Mouse (Mus musculus) kidney, postnatal 0 days (tissue): ENCODE data around the gene Uxs1. TPM values are rescaled to one million over a fixed set of nuclear protein-coding genes. Genes with fewer than 3 reads are reported as not detected.

Experiments
- ATAC-seq: fragments of 200-750 bp; cut with Nextera tagmentation; replicated peaks from 2 replicates; pipeline ENCODE4 v1.8.0; 2017; ENCODE audit warnings: low read depth, moderate number of reproducible peaks, moderate TSS enrichment, moderate library complexity; ENCODE audit not compliant: low FRiP score
- DNase-seq: peaks from one replicate; pipeline ENCODE4 v3.0.0-alpha.2; 2016; ENCODE audit warnings: low spot score
- H3K27ac ChIP-seq: fragments of 300-500 bp; sonication (generic); 2 replicates; pipeline ENCODE4 v1.5.1; 2014; ENCODE audit warnings: mild to moderate bottlenecking
- H3K27me3 ChIP-seq: fragments of 300-500 bp; sonication (generic); 2 replicates; pipeline ENCODE4 v1.6.1; 2014; ENCODE audit warnings: low read length, mixed read lengths; ENCODE audit not compliant: insufficient read depth
- H3K36me3 ChIP-seq: fragments of 300-500 bp; sonication (generic); 2 replicates; pipeline ENCODE4 v1.6.1; 2014; ENCODE audit warnings: low read length, mixed read lengths; ENCODE audit not compliant: insufficient read depth
- H3K4me1 ChIP-seq: fragments of 300-500 bp; sonication (generic); replicated peaks from 2 replicates; pipeline ENCODE4 v1.6.1; 2014; ENCODE audit warnings: antibody characterized with exemption, low read length, mixed read lengths; ENCODE audit not compliant: insufficient read depth
- H3K4me2 ChIP-seq: fragments of 300-500 bp; sonication (generic); 2 replicates; pipeline ENCODE4 v1.6.1; 2014; ENCODE audit warnings: mild to moderate bottlenecking, low read length, moderate library complexity, mixed read lengths
- H3K4me3 ChIP-seq: fragments of 300-500 bp; sonication (generic); replicated peaks from 2 replicates; pipeline ENCODE4 v1.5.1; 2014; ENCODE audit warnings: low read depth, low read length
- H3K9ac ChIP-seq: fragments of 300-500 bp; sonication (generic); 2 replicates; pipeline ENCODE4 v1.6.1; 2014; ENCODE audit warnings: low read depth, low read length
- H3K9me3 ChIP-seq: fragments of 300-500 bp; sonication (generic); replicated peaks from 2 replicates; pipeline ENCODE4 v1.6.1; 2016; ENCODE audit warnings: low read length, inconsistent platforms, mixed read lengths
- CTCF ChIP-seq: IDR thresholded peaks from 2 replicates; pipeline ENCODE4 v1.5.1; 2016; ENCODE audit warnings: antibody characterized with exemption, low read depth, mild to moderate bottlenecking, moderate library complexity
- WGBS: fragments of 180-500 bp; shearing (Covaris S2); extraction: QIAGEN DNeasy Blood & Tissue Kit; methylation state at CpG from one replicate; pipeline ENCODE4 v1.1.7; 2014; 5-methylcytosine and 5-hydroxymethylcytosine counted together
- polyA plus RNA-seq: library from polyadenylated mRNA; unstranded; fragments of >200 nt; fragmentation: Nextera tagmentation; extraction: Ambion mirVana; gene quantifications from 2 replicates; pipeline ENCODE4 v1.2.1, GENCODE M21; 2015

Uxs1 gene
- polyA plus RNA-seq, 1 experiment from 2014 or later: 28.5 TPM

DNA sequence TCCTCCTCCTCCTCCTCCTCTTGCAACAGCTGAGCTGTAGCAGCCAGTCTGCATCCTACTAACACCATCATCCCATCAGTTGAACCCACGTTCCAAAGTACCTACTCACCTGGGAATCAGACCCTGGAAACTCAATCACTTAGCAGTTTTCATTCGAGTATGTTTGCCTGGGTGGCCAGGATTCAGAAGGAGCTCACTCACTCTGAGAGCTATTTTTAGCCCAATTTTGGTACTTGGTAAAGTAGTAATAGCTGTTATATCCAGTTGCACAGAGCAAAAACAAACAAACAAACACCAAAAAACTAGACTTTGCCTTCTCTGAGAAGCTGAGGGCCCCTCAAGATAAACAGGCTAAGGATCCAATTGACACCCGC, 985 bp downstream of the Uxs1 start:
- ATAC-seq (no peak), DNase-seq (peak; percentile 17)
- H3K4me1 ChIP-seq: peaks cover 4% of the 10 kb centered on the region; the same call in 1 of the 2 replicates
- peak overlapping the region; percentile 88 for H3K27ac ChIP-seq
- 0% methylated on average over 3 of the region's 3 CpGs for WGBS
- H3K36me3 ChIP-seq: no peaks in the 10 kb centered on the region
- no peak for TF ChIP-seq CTCF
- peak overlapping the region; percentile 81 for H3K4me3 ChIP-seq
- H3K27me3 ChIP-seq: no peaks in the 10 kb centered on the region
- no peaks in the 10 kb centered on the region for H3K9me3 ChIP-seq
- H3K4me2 ChIP-seq: peak overlapping the region; percentile 94
- H3K9ac ChIP-seq: peak overlapping the region; percentile 82

DNA sequence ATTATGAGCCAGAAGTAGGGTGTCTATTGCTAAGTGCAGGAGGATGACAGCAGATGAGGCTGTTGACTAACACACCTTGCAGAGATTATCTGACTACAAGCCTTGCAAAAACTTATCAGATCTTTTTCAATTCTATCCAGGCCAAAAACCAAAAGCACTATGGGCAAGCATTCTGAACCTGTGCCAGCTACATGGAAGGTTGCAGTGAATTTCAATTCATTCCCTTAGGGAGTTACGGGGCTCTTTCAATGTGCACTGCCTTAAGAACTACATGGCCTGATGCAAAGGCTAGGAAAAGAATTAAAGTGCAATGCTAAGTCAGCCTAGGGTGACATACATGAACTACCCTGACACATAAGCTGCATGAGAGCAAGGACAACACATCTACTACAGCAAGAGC, 4.2 kb downstream of the Uxs1 start:
- H3K4me2 ChIP-seq: no peak overlapping the region
- no peaks in the 10 kb centered on the region for H3K9me3 ChIP-seq
- H3K36me3 ChIP-seq: no peaks in the 10 kb centered on the region
- no peak overlapping the region for H3K9ac ChIP-seq
- no peak for DNase-seq
- H3K4me1 ChIP-seq: peaks cover 4% of the 10 kb centered on the region; the same call in 1 of the 2 replicates
- TF ChIP-seq CTCF: no peak
- no peaks in the 10 kb centered on the region for H3K27me3 ChIP-seq
- H3K27ac ChIP-seq: no peak overlapping the region
- H3K4me3 ChIP-seq: no peak overlapping the region
- no peak for ATAC-seq
- WGBS: 87% methylated on average over 1 of the region's 1 CpGs

DNA sequence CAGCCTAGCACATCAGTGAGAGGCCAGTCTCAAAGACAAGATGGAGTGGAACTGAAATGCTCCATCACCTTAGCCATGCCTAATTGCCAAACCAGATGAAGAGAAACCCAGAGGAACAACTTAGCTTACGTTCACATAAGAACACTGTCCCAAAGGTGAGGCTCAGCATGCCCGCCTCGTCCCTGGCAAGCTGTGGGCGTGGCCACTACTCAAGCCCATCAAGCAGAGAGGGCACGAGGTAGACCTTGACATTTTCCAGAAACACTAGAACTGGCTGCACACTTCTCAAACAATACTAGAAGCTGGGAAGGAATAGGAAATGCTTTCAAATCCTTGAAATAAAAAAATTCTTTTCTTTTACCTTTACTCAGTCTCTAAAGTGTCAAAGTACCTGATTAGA, 5.0 kb downstream of the Uxs1 start:
- 62% methylated on average over 5 of the region's 5 CpGs for WGBS
- peaks cover 4% of the 10 kb centered on the region; the same call in 1 of the 2 replicates for H3K4me1 ChIP-seq
- no peak for DNase-seq
- H3K27ac ChIP-seq: no peak overlapping the region
- TF ChIP-seq CTCF: no peak
- no peaks in the 10 kb centered on the region for H3K27me3 ChIP-seq
- H3K4me3 ChIP-seq: no peak overlapping the region
- no peak for ATAC-seq
- no peaks in the 10 kb centered on the region for H3K9me3 ChIP-seq
- no peak overlapping the region for H3K4me2 ChIP-seq
- no peaks in the 10 kb centered on the region for H3K36me3 ChIP-seq
- no peak overlapping the region for H3K9ac ChIP-seq

DNA sequence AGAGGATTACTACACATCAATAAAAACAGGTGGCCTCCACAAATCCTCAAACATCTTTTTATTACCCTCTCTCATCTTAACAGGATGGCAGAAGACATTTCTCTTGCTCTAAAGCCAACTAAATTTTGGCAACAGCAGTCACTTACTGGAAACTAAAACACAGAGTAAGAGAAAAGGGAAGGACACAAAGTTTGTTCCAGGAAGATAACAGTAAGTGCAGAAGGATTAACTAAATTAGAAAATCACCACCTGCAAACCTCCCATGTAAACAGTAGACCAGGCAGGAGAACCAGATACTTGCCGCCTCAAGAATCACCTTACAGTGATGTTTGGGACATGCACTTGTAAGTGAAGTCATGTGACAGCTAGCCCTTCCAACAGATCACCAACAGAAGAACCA, 5.8 kb downstream of the Uxs1 start:
- Histone ChIP-seq H3K4me2 (no peak overlapping the region), H3K9ac (no peak overlapping the region), H3K4me1 (peaks cover 4% of the 10 kb centered on the region; the same call in 1 of the 2 replicates), H3K27me3 (no peaks in the 10 kb centered on the region), H3K36me3 (no peaks in the 10 kb centered on the region), H3K4me3 (no peak overlapping the region), H3K9me3 (no peaks in the 10 kb centered on the region), H3K27ac (no peak overlapping the region)
- 92% methylated on average over 1 of the region's 1 CpGs for WGBS
- no peak for TF ChIP-seq CTCF
- DNase-seq: no peak
- ATAC-seq: no peak

GRCm38 (mm10) chr1:43820571-43820970, 7.0 kb downstream of the Uxs1 start:
- no peak overlapping the region for H3K4me2 ChIP-seq
- H3K4me3 ChIP-seq: no peak overlapping the region
- no peak overlapping the region for H3K27ac ChIP-seq
- no peaks in the 10 kb centered on the region for H3K36me3 ChIP-seq
- no peak for TF ChIP-seq CTCF
- WGBS: 45% methylated on average over 1 of the region's 1 CpGs
- ATAC-seq (no peak), DNase-seq (no peak)
- no peaks in the 10 kb centered on the region for H3K27me3 ChIP-seq
- H3K9me3 ChIP-seq: no peaks in the 10 kb centered on the region
- H3K4me1 ChIP-seq: no peaks in the 10 kb centered on the region; the same call in 1 of the 2 replicates
- H3K9ac ChIP-seq: no peak overlapping the region

- Histone ChIP-seq H3K4me2 (no peak overlapping the region), H3K27me3 (no peaks in the 10 kb centered on the region), H3K4me3 (no peak overlapping the region), H3K4me1 (no peaks in the 10 kb centered on the region; the same call in 1 of the 2 replicates), H3K36me3 (no peaks in the 10 kb centered on the region), H3K9ac (no peak overlapping the region), H3K9me3 (no peaks in the 10 kb centered on the region), H3K27ac (no peak overlapping the region)
- DNase-seq (peak; percentile 44), ATAC-seq (no peak)
- TF ChIP-seq CTCF: no peak
- WGBS: 49% methylated on average over 2 of the region's 2 CpGs
These were observed 8.5 kb downstream of the Uxs1 start for GRCm38 (mm10) chr1:43819091-43819490.

DNA sequence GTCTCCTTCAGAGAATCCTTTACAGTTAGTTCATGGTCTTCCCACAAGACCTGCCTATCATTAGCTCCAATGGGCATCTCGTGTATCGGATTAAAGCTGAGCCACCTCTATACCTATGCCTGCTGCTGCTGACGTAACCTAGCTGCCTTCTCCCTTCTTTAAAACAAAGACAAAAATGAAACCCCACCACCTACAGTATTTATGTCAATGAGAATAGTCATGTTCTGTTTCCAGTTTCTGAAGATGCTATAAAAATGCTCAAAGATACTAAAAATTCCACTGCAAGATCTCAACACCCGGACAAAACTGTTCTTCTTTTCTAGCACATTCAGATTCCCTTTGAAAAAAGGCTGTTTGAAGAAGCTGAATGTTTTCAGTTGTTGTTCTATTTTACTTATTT, 9.2 kb downstream of the Uxs1 start:
- Histone ChIP-seq H3K4me2 (no peak overlapping the region), H3K4me3 (no peak overlapping the region), H3K27me3 (no peaks in the 10 kb centered on the region), H3K4me1 (no peaks in the 10 kb centered on the region; the same call in 1 of the 2 replicates), H3K27ac (no peak overlapping the region), H3K9ac (no peak overlapping the region), H3K9me3 (no peaks in the 10 kb centered on the region), H3K36me3 (no peaks in the 10 kb centered on the region)
- WGBS: 83% methylated on average over 4 of the region's 4 CpGs
- ATAC-seq (no peak), DNase-seq (no peak)
- TF ChIP-seq CTCF: no peak
